Mouse (Mus musculus) kidney, adult 8-10 months (tissue): ENCODE measurements at regions not wholly inside any gene's neighbourhood (a gene's known extent, or its start where the extent isn't known, plus 50 kb on each side); places are given as distances from the start of the nearest gene placed in this dataset.
A peak's percentile ranks its signal among the peaks of the same experiment; 100 is the strongest.
"Not testable (repeated sequence)": the region's sequence is repeated elsewhere in the genome, so short reads cannot be mapped to it uniquely, and the experiment has no call there.

Experiments
- DNase-seq, 2 experiments: peaks; one replicate each; pipeline ENCODE4 v3.0.0; 2022

- DNase-seq, result not testable (repeated sequence)
Observed at GRCm38 (mm10) chr13:12940911-12941310, 64.3 kb downstream of the Prl2c2 start.

DNA sequence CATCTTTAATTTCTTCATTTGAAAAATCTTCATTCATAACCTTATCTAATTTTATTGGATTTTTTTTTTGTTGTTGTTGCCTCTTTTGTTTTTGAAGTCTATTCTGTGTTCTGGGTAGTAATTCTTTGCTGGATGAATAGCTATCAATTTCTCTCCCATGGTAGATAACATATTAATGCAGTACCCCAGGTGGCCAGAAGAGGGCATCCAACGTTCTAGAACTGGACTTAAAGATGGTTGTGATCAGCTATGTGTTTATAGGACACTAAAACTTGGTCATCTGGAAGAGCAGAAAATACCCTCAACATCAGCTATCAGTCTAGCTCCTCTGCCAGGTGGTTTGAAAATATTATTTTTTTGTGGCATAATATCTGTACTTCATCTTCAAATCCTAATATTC, 70.1 kb downstream of the Prl2c2 start:
- DNase-seq, result peak in 1 of 2 experiments; percentile 52

GRCm38 (mm10) chr13:12931907-12932617, 73.1 kb downstream of the Prl2c2 start:
- not testable (repeated sequence) for DNase-seq

- DNase-seq, result no peak
Observed at GRCm38 (mm10) chr13:12930566-12930965, 74.6 kb downstream of the Prl2c2 start.

DNA sequence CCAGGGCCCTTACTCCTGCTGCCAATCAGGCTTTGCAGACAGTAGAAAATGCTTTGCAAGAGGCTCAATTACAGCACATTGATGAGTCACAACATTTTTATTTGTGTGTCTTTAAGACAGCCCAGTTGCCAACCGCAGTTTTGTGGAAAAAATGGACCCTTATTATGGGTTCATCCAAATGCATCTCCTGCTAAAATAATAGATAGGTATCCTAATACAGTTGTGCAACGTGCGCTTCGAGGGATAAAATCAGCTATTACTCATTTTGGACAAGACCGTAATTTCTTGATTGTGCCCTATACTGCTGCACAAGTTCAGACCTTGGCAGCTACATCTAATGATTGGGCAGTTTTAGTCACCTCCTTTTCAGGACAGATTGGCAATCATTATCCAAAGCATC, 75.4 kb downstream of the Prl2c2 start:
- no peak for DNase-seq

- DNase-seq, result no peak
Observed at GRCm38 (mm10) chr13:12927587-12928345, 77.4 kb downstream of the Prl2c2 start.

DNA sequence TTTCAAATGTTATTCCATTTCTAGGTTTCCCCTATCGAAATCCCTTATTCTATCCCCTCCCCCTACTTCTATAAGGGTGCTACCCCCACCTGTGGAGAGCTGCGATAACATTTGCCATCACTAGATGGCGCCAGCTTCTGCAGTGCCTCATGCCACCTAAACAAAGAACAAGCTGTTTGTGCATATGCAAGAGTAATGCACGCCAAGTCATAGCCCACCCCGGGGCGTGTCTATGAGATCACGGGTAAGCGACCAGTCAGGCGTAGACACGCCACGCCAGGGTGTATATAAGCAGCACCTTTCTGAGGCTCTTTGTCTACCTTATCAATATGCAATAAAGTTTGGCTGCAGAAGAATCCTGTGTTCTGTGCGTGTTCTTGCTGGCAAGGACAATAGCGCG, 79.6 kb downstream of the Prl2c2 start:
- DNase-seq, result no peak

GRCm38 (mm10) chr13:12912902-12913301, 92.3 kb downstream of the Prl2c2 start:
- no peak for DNase-seq

DNA sequence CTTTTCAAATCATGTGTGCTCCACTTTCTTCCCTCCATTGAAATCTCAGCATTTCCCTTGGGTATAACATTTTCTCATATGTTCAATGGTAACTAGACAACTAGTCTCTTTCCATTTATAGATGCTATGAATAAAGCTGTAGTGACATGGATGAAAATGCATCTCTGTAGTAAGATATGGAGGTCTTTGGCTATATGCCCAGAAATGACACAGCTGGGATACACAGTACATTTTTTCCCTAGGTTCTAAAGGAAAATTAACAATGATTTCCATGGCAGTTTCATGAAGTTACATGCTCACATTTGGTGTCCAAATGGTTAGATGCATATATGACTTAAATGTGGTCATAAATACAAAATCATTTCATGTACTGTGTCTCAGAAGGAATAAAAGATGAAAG, 99.0 kb downstream of the Prl2c2 start:
- DNase-seq, result no peak

DNA sequence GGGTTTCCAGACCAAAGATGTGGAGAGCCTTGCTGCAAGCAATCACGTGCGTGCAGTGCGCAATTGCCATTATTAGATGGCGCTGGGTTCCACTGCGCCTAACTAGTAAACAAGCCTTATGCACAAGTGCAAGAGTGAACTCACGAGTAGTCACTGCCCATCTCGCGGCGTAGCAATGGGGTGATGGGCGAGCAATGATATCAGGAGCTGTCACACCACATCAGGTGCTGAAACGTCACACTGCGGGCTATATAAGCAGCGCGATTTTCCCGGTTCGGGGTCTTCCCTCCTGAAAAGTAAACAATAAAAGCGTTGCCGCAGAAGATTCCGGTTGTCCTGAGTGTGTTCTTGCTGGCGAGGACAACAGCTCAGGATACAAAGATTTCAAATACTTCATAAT, 89.8 kb upstream of the Prl2c3 start:
- not testable (repeated sequence) for DNase-seq

DNA sequence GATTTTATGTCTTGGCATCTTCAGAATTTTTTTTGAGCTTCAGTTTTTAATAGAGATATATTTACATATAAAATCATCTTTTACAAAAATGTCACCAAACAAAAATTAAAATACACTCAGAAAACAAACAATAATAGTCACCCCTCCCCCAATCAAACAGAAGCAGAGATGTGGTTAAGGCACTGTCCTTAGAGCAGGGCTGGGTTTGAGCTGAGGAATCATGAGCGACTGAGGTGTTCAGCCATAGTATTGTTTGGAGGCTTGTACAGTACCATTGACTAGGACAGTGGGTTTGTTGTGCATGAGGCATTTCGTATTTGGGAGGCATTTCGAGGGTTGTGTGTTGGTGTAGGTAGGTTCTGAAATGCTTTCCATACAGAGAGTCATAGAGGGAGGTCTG, 79.6 kb upstream of the Prl2c3 start:
- DNase-seq, result not testable (repeated sequence)

GRCm38 (mm10) chr13:12864946-12865345, 65.1 kb upstream of the Prl2c3 start:
- DNase-seq, result not testable (repeated sequence)

DNA sequence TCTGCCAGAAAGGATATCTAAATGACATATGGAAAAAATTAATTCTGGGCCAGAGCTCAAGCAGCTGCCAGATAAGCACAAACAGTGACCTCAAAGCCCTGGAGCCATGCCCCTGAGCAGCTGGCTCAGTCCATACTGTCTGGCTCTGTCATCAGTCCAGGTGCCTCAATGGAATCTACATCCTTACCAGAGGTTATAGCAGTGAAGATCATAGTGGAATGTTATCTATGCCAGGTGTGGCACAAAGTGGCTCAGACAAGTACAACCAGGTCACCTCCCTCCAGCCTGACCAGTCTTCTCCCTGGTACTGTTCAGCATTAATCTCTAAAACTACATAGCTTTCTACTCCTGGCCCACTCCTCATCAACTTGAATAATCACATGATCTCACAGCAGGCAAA, 64.4 kb upstream of the Prl2c3 start:
- DNase-seq, result no peak

GRCm38 (mm10) chr13:12863542-12863941, 63.7 kb upstream of the Prl2c3 start:
- not testable (repeated sequence) for DNase-seq

DNA sequence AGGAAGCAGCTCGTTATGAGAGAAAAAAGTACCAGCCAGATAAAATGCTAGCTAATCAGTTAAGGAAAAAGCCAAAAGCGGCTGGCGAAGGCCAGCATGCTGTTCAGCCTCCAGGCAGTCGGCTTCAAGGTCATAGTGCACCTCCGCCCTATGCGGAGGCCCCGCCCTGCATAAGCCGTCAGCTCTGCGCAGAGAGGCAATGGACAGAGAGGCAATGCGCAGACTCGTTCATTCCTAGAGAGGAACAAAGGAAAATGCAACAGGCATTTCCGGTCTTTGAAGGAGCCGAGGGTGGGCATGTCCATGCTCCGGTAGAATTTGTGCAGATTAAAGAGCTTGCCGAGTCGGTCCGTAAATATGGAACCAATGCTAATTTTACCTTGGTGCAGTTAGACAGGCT, 61.1 kb upstream of the Prl2c3 start:
- DNase-seq, result not testable (repeated sequence)

DNA sequence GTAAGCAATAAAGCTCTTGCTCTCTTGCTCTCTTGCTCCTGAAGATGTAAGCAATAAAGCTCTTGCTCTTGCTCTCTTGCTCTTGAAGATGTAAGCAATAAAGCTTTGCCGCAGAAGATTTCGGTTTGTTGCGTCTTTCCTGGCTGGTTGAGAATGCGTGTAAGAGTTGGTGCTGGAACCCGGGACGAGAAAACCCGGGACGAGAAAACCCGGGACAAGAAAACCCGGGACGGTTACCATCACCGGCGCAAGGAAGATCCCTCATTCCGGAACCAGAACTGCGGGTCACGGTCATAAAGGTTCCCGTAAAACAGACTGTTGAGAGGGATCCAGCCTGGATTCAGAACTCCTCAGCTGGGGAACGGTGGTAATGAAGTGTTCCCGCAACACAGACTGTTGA, 60.1 kb upstream of the Prl2c3 start:
- not testable (repeated sequence) for DNase-seq
